Mouse (Mus musculus) layer of hippocampus, adult 2 months (tissue): ENCODE results near the gene Wt1. TPM values are rescaled to one million over a fixed set of nuclear protein-coding genes. Genes with fewer than 3 reads are reported as not detected.
A peak's percentile ranks its signal among the peaks of the same experiment; 100 is the strongest.

Source experiments
- DNase-seq, 2 experiments: peaks; one replicate each; pipeline ENCODE4 v3.0.0; 2022; ENCODE audit warnings: low spot score in 2 of 2
- H3K27ac ChIP-seq: fragments of 200-600 bp; 2 replicates; pipeline ENCODE4 v1.8.1; 2022
- H3K4me3 ChIP-seq: fragments of 200-600 bp; 2 replicates; pipeline ENCODE4 v1.8.1; 2022; ENCODE audit warnings: mild to moderate bottlenecking
- CTCF ChIP-seq: fragments of 200-600 bp; conservative IDR thresholded peaks from 2 replicates; pipeline ENCODE4 v1.8.1; 2022; ENCODE audit warnings: antibody characterized with exemption, mild to moderate bottlenecking, moderate library complexity
- total RNA-seq, 2 experiments: library from RNA; stranded (reverse); gene quantifications; 2 replicates each; pipeline ENCODE4 v1.2.3; 2021

Wt1 gene
- total RNA-seq, 2 experiments from 2014 or later = not detected

- Histone ChIP-seq H3K27ac (no peak overlapping the region), H3K4me3 (no peak overlapping the region)
- no peak for DNase-seq
- peak; percentile 22; the same call in 1 of the 2 replicates for TF ChIP-seq CTCF
These were observed 4.2 kb downstream of the Wt1 start for GRCm38 (mm10) chr2:105130351-105131060.

GRCm38 (mm10) chr2:105131061-105131810, 4.9 kb downstream of the Wt1 start:
- DNase-seq = no peak
- H3K4me3 ChIP-seq = no peak overlapping the region
- TF ChIP-seq CTCF = no peak
- no peak overlapping the region for H3K27ac ChIP-seq

GRCm38 (mm10) chr2:105131811-105132100, 5.4 kb downstream of the Wt1 start:
- TF ChIP-seq CTCF = no peak
- Histone ChIP-seq H3K4me3 (no peak overlapping the region), H3K27ac (no peak overlapping the region)
- no peak for DNase-seq

GRCm38 (mm10) chr2:105132300-105132699, 6.0 kb downstream of the Wt1 start:
- no peak for TF ChIP-seq CTCF
- Histone ChIP-seq H3K27ac (no peak overlapping the region), H3K4me3 (no peak overlapping the region)
- DNase-seq = no peak

GRCm38 (mm10) chr2:105132933-105133795, 6.8 kb downstream of the Wt1 start:
- no peak for TF ChIP-seq CTCF
- H3K4me3 ChIP-seq = no peak overlapping the region
- DNase-seq = no peak
- no peak overlapping the region for H3K27ac ChIP-seq

- no peak overlapping the region for H3K27ac ChIP-seq
- no peak for DNase-seq
- no peak overlapping the region for H3K4me3 ChIP-seq
- TF ChIP-seq CTCF = no peak
These were observed 8.0 kb downstream of the Wt1 start for GRCm38 (mm10) chr2:105134296-105134695.

DNA sequence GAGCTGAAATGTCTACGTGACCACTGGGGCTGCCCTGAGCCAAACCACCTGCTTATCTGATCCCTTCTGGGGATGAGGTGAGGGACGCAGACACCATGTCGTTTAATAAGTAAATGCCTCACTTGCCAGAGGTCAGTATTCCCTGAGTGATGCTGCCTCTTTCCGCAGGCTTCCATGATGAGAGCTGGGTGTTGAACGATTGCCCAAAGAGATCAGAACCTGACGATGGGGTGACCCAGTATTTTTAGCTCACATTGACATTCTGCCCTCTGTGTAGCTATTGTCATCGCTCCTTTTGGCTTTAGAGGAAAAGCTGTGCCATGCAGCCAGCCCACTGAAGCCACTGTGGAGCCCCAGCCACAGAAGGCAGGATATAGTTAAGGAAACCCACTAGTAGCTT, 13.1 kb downstream of the Wt1 start:
- DNase-seq = no peak
- TF ChIP-seq CTCF = no peak
- H3K27ac ChIP-seq = no peak overlapping the region
- H3K4me3 ChIP-seq = no peak overlapping the region

DNA sequence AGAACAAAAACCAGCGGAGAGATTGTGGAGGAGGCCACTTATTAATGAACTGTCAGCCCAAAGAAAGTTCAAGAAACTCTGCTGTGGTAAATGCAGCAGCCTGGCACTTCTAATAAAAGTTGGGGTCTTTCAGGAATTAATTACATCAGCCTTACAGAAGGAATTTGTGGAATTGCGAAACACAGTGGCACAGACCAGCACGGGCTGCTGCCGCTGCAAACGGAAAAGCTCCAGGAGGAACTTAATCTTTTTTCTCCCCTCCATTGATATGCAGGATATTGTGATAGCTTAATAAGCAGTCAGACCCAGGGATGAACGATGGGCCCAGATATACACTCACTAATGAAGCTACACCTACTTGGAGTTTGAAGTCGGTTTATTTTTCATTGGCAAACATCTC, 15.0 kb downstream of the Wt1 start:
- no peak for TF ChIP-seq CTCF
- no peak for DNase-seq
- H3K4me3 ChIP-seq = no peak overlapping the region
- H3K27ac ChIP-seq = no peak overlapping the region

GRCm38 (mm10) chr2:105143731-105144130, 17.4 kb downstream of the Wt1 start:
- TF ChIP-seq CTCF = no peak
- H3K27ac ChIP-seq = no peak overlapping the region
- DNase-seq = no peak
- no peak overlapping the region for H3K4me3 ChIP-seq

- TF ChIP-seq CTCF = no peak
- Histone ChIP-seq H3K4me3 (no peak overlapping the region), H3K27ac (no peak overlapping the region)
- no peak for DNase-seq
These were observed 25.2 kb downstream of the Wt1 start for GRCm38 (mm10) chr2:105151544-105151943.

DNA sequence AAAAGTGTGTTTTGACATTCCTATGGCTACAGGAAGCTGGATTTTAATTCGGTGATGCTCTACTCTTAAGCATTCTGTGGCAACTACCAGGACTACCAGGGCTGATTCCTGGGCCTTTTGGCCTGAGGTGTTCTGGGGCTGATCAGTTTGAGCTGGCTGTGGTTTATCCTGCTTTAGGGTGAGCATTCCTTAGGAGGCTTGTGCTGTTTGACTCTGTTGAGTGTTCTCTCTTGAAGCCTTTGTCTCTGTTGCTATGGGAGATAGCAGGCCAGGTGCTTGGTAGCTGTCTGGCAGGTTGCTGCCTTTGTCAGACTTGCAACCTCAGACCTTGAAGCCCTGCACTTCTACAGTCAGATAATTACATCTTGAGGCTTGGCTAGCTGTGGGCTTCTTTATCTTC, 26.7 kb downstream of the Wt1 start:
- DNase-seq = no peak
- H3K4me3 ChIP-seq = no peak overlapping the region
- no peak overlapping the region for H3K27ac ChIP-seq
- TF ChIP-seq CTCF = no peak

- no peak for TF ChIP-seq CTCF
- Histone ChIP-seq H3K4me3 (no peak overlapping the region), H3K27ac (no peak overlapping the region)
- DNase-seq = no peak
These were observed 34.6 kb downstream of the Wt1 start for GRCm38 (mm10) chr2:105160949-105161348.

GRCm38 (mm10) chr2:105162763-105163162, 36.4 kb downstream of the Wt1 start:
- H3K27ac ChIP-seq = no peak overlapping the region
- DNase-seq = no peak
- TF ChIP-seq CTCF = no peak
- no peak overlapping the region for H3K4me3 ChIP-seq
